Mouse (Mus musculus) cerebellum, adult 2 months (tissue): ENCODE data around the gene Twf2.

Source experiments
- CTCF ChIP-seq: fragments of 200-500 bp; IDR thresholded peaks from 2 replicates; pipeline ENCODE4 v1.5.1; 2011; ENCODE audit warnings: low read depth, mild to moderate bottlenecking, control low read depth, low read length, moderate library complexity, borderline replicate concordance; ENCODE audit not compliant: insufficient read depth
- POLR2A ChIP-seq: fragments of 200-500 bp; IDR thresholded peaks from 2 replicates; pipeline ENCODE4 v1.6.1; 2011; ENCODE audit warnings: low read length, control low read depth, borderline replicate concordance; ENCODE audit not compliant: insufficient read depth

DNA sequence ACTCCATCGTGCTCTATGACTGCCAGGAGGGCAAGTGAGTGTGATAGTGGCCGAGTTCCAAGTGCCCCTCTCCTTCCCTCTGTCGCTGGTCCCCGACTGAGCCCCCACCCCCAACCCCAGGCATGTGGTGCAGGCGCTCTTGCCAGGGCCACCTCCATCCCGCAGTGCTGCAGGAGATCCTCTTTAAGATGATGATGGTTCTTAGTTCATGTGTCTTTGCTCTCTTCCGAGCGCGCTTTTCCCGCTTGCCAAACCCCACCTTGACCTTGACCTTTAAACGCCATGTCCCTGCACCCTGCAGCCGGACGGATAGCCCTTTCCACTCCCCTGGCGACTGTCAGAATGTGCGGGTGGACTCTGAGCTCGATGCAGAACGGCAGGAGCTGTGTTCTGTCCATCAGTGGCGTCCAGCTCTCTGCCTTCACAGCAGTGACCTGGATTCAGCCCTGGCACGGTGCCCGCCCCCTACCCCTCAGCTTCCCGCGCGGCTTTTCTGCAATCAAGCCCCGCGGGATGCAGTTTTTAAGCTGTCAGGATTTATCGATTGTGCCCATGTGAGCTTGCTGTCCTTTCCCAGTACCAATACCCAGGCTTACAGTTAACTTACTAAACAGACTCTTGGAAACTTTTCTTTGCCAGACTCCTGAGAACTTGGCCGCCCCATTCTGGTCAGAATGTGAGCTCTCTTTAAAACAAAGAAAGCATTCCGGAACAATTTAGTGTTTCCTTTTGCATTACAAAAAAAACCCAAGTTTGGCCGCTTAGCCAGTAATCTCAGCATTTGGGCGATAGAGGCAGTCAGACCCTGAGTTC lies 31.4 kb upstream of the Twf2 start:
- TF ChIP-seq POLR2A (peak; percentile 58; the same call in 1 of the 2 replicates), CTCF (no peak)
